Mouse (Mus musculus): ENCODE measurements around the gene 1600002K03Rik. TPM values are rescaled to one million over a fixed set of nuclear protein-coding genes. Genes with fewer than 3 reads are reported as not detected.

The 1600002K03Rik gene
- total and polyA plus RNA-seq, 3 experiments = 5.9 to 6.3 (median 6.0) TPM

- H3K36me3 ChIP-seq (ENCODE audit: control insufficient read depth, insufficient read depth, low read length) = no peaks in the 10 kb centered on the region
- intact Hi-C loops (cut with DNase I) = no loop called here
- H3K79me2 ChIP-seq (replicated peaks; ENCODE audit: control insufficient read depth, insufficient read depth, low read length) = no peaks in the 10 kb centered on the region
- no peak overlapping the region for H3K4me3 ChIP-seq
- no peak overlapping the region for H3K27ac ChIP-seq
- TF ChIP-seq POLR2A (IDR thresholded peaks at IDR 0.05; ENCODE audit: insufficient read depth, low read depth, low read length) = no peak
- no peak for TF ChIP-seq EP300 (IDR thresholded peaks at IDR 0.05; ENCODE audit: insufficient read depth, low read depth, low read length)
- TF ChIP-seq CTCF (IDR thresholded peaks at IDR 0.05) = no peak
- no peak overlapping the region for H3K9ac ChIP-seq (ENCODE audit: low read depth, low read length)
- peaks cover 2% of the 10 kb centered on the region; the same call in 1 of the 2 replicates for H3K4me1 ChIP-seq (ENCODE audit: control insufficient read depth, insufficient read depth, low read length)
- DNase-seq = no peak
- H3K27me3 ChIP-seq (ENCODE audit: control insufficient read depth, insufficient read depth, low read length) = no peaks in the 10 kb centered on the region
- WGBS = 58% methylated on average over 55 of the region's 55 CpGs
Measured at GRCm38 (mm10) chr10:80131316-80131951, 41.3 kb upstream of the 1600002K03Rik start.

GRCm38 (mm10) chr10:80131952-80132350 is 40.8 kb upstream of the 1600002K03Rik start:
- peaks cover 2% of the 10 kb centered on the region; the same call in 1 of the 2 replicates for H3K4me1 ChIP-seq (ENCODE audit: control insufficient read depth, insufficient read depth, low read length)
- H3K4me3 ChIP-seq = no peak overlapping the region
- no peak for DNase-seq
- no peak overlapping the region for H3K9ac ChIP-seq (ENCODE audit: low read depth, low read length)
- H3K27ac ChIP-seq = no peak overlapping the region
- H3K36me3 ChIP-seq (ENCODE audit: control insufficient read depth, insufficient read depth, low read length) = no peaks in the 10 kb centered on the region
- no peaks in the 10 kb centered on the region for H3K79me2 ChIP-seq (replicated peaks; ENCODE audit: control insufficient read depth, insufficient read depth, low read length)
- intact Hi-C loops (cut with DNase I) = no loop called here
- TF ChIP-seq EP300 (IDR thresholded peaks at IDR 0.05; ENCODE audit: insufficient read depth, low read depth, low read length) = no peak
- TF ChIP-seq POLR2A (IDR thresholded peaks at IDR 0.05; ENCODE audit: insufficient read depth, low read depth, low read length) = no peak
- no peak for TF ChIP-seq CTCF (IDR thresholded peaks at IDR 0.05)
- H3K27me3 ChIP-seq (ENCODE audit: control insufficient read depth, insufficient read depth, low read length) = no peaks in the 10 kb centered on the region
- 79% methylated on average over 27 of the region's 27 CpGs for WGBS

- intact Hi-C loops (cut with DNase I) = loop anchor here (1.0 kb wide), 1 partner anchor 15 kb away; no protein-coding TSS in a partner anchor
- Histone ChIP-seq H3K9ac (ENCODE audit: low read depth, low read length) (no peak overlapping the region), H3K4me1 (ENCODE audit: control insufficient read depth, insufficient read depth, low read length) (peaks cover 2% of the 10 kb centered on the region; the same call in 1 of the 2 replicates), H3K27ac (no peak overlapping the region; the same call in none of the 2 replicates), H3K36me3 (ENCODE audit: control insufficient read depth, insufficient read depth, low read length) (no peaks in the 10 kb centered on the region), H3K27me3 (ENCODE audit: control insufficient read depth, insufficient read depth, low read length) (no peaks in the 10 kb centered on the region), H3K79me2 (replicated peaks; ENCODE audit: control insufficient read depth, insufficient read depth, low read length) (no peaks in the 10 kb centered on the region), H3K4me3 (no peak overlapping the region)
- peak in 1 of 2 experiments; percentile 78 for DNase-seq
- WGBS = 41% methylated on average over 8 of the region's 8 CpGs
- TF ChIP-seq CTCF (IDR thresholded peaks at IDR 0.05) (peak; percentile 59), POLR2A (IDR thresholded peaks at IDR 0.05; ENCODE audit: insufficient read depth, low read depth, low read length) (no peak)
Measured at GRCm38 (mm10) chr10:80133226-80133849, 39.4 kb upstream of the 1600002K03Rik start.

GRCm38 (mm10) chr10:80134421-80134820 is 38.3 kb upstream of the 1600002K03Rik start:
- 76% methylated on average over 9 of the region's 9 CpGs for WGBS
- H3K27me3 ChIP-seq (ENCODE audit: control insufficient read depth, insufficient read depth, low read length) = no peaks in the 10 kb centered on the region; the same call in 1 of the 2 replicates

GRCm38 (mm10) chr10:80135161-80135560 is 37.6 kb upstream of the 1600002K03Rik start:
- DNase-seq = no peak
- Histone ChIP-seq H3K27me3 (ENCODE audit: control insufficient read depth, insufficient read depth, low read length) (no peaks in the 10 kb centered on the region; the same call in 1 of the 2 replicates), H3K4me3 (no peak overlapping the region), H3K9ac (ENCODE audit: low read depth, low read length) (no peak overlapping the region), H3K4me1 (ENCODE audit: control insufficient read depth, insufficient read depth, low read length) (peaks cover 5% of the 10 kb centered on the region), H3K27ac (no peak overlapping the region), H3K79me2 (replicated peaks; ENCODE audit: control insufficient read depth, insufficient read depth, low read length) (no peaks in the 10 kb centered on the region), H3K36me3 (ENCODE audit: control insufficient read depth, insufficient read depth, low read length) (no peaks in the 10 kb centered on the region)
- WGBS = 84% methylated on average over 10 of the region's 10 CpGs
- intact Hi-C loops (cut with DNase I) = no loop called here
- TF ChIP-seq CTCF (IDR thresholded peaks at IDR 0.05) (no peak), EP300 (IDR thresholded peaks at IDR 0.05; ENCODE audit: insufficient read depth, low read depth, low read length) (no peak), POLR2A (IDR thresholded peaks at IDR 0.05; ENCODE audit: insufficient read depth, low read depth, low read length) (no peak)

More at GRCm38 (mm10) chr10:80134421-80134820, 38.3 kb upstream of the 1600002K03Rik start:
- intact Hi-C loops (cut with DNase I) = no loop called here
- no peak overlapping the region for H3K9ac ChIP-seq (ENCODE audit: low read depth, low read length)
- no peaks in the 10 kb centered on the region for H3K79me2 ChIP-seq (replicated peaks; ENCODE audit: control insufficient read depth, insufficient read depth, low read length)
- DNase-seq = no peak
- TF ChIP-seq CTCF (IDR thresholded peaks at IDR 0.05) (no peak), EP300 (IDR thresholded peaks at IDR 0.05; ENCODE audit: insufficient read depth, low read depth, low read length) (no peak), POLR2A (IDR thresholded peaks at IDR 0.05; ENCODE audit: insufficient read depth, low read depth, low read length) (no peak)
- no peaks in the 10 kb centered on the region for H3K36me3 ChIP-seq (ENCODE audit: control insufficient read depth, insufficient read depth, low read length)
- no peak overlapping the region for H3K4me3 ChIP-seq
- peaks cover 5% of the 10 kb centered on the region for H3K4me1 ChIP-seq (ENCODE audit: control insufficient read depth, insufficient read depth, low read length)
- H3K27ac ChIP-seq = no peak overlapping the region

GRCm38 (mm10) chr10:80135641-80136040 is 37.1 kb upstream of the 1600002K03Rik start:
- Histone ChIP-seq H3K27me3 (ENCODE audit: control insufficient read depth, insufficient read depth, low read length) (no peaks in the 10 kb centered on the region; the same call in 1 of the 2 replicates), H3K9ac (ENCODE audit: low read depth, low read length) (no peak overlapping the region), H3K27ac (no peak overlapping the region), H3K36me3 (ENCODE audit: control insufficient read depth, insufficient read depth, low read length) (no peaks in the 10 kb centered on the region), H3K4me3 (no peak overlapping the region), H3K79me2 (replicated peaks; ENCODE audit: control insufficient read depth, insufficient read depth, low read length) (no peaks in the 10 kb centered on the region), H3K4me1 (ENCODE audit: control insufficient read depth, insufficient read depth, low read length) (peaks cover 5% of the 10 kb centered on the region)
- intact Hi-C loops (cut with DNase I) = no loop called here
- TF ChIP-seq EP300 (IDR thresholded peaks at IDR 0.05; ENCODE audit: insufficient read depth, low read depth, low read length) (no peak), CTCF (IDR thresholded peaks at IDR 0.05) (no peak), POLR2A (IDR thresholded peaks at IDR 0.05; ENCODE audit: insufficient read depth, low read depth, low read length) (no peak)
- no peak for DNase-seq
- 100% methylated on average over 1 of the region's 1 CpGs for WGBS
